Mouse (Mus musculus) adipocyte (in vitro differentiated cells): Measurements from ENCODE around the gene Kiss1.

Experiments used
- DNase-seq: peaks from one replicate; pipeline ENCODE4 v3.0.0-alpha.2; 2016; ENCODE audit warnings: low spot score

Gene Kiss1

DNA sequence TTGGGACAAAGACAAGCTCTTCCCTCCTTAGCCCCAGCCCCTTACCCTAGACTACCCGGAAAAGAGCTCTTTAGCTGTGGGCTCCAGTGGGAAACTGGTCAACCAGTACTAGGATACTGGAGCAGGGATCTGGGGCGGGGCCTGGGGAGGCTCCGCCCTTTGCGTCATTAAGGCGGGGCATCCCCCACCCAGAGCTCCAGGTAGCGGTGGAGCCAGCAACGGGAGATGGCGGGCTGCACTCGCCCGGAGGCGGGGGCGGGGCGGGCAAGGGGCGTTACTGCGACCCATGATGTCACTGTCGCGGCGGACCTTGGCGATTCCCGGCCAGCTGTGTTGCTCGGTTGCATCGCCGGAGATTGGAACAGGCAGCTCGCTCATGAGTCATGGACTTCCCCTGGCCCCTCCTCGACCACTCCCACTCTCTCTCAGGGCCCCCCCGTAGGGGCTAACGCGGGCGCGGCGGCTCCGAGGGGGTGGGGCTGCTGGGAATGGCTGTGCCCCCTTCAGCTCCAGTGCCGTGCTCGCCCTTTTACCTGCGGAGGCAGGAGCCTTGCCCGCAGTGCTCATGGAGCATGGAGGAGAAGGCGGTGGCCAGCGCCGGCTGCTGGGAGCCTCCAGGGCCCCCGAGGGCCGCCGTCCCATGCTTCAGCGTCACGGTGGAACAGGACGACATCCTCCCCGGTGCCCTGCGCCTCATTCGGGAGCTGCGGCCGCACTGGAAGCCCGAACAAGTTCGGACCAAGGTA is 41.8 kb downstream of the Kiss1 start, which contains the start of gene Etnk2:
Gene Etnk2 (plus strand): TSS at position 297 of the 746 bp plus-strand sequence.
- DNase-seq: no peak

DNA sequence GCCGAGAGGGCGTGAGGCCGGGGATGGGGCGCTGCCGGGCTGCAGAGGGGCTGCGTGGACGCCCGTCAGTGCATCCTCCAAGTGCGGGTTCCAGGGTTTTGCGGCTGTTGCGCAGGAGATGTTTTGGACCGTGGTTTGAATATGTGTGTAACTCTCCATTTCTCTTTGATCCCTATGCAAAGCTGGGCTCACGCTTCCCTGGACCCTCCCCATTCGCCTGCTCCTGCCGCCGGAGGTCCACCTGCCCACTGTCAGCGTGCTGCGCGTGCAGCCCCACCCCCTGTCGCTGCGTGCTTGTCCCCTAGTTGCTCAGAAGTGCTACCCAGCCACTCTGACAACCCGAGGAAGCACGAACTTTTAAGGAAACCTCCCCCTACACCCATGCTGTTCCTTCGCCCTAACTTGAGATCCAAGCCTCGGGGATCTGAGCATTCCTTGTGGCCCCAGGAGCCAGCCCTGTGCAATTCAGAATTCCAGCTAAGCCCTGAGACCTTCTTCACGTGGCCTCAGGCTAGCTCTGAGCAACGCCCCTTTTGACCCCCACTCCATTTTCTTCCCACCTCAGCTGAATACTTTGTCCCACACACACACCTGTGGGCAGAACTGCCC is 42.5 kb downstream of the Kiss1 start:
- DNase-seq: no peak

DNA sequence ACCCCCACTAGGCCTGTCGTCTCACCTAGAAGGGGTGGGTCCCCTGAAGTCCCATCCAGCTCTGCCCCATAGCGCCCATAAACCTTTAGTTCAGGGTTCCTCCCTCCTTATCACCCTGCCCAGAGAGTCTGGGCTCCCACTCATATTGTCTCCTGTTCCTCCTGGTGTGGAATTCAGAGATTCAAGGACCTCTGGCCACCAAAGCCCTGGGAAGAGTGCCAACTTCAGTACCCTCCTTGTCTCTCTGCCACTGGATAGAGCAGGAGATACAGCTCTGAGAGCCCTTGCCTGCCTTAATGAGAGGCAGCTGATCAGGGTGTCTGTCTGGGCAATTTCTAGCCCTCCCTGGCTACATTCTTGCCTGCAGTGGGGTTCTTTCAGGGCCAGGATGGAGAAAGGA is 43.2 kb downstream of the Kiss1 start:
- peak; percentile 18 for DNase-seq

DNA sequence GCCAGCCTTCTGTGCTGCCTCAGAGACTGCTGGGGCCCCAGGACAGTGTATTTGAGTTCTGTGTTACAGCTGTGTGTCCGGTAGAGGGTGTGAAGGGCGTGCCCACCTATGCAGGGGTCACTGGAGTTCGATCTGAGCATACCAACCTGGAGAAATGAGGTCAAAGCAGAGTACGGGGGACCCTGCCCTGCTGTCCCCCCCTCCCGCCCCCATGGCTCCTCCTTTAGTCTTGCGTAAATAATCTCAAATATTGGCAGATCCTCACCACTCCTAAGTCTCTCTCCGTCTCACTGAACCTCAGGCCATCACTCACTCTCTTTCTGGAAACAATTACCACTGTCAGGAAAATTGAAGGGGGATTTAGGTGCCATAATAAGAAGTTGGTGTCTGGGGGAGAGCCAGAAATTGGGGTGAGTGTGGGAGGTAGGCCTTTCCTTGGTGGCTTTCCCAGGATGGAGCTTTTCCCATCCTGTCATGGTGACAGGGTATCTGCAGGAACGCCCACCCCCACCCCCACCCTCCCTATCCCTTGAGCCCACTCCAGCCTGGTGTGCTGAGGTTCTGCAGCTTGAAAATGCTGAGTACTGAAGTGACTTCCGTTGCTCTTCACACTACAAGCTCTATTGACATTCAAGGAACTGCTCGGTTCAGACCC is 45.4 kb downstream of the Kiss1 start:
- DNase-seq: no peak

DNA sequence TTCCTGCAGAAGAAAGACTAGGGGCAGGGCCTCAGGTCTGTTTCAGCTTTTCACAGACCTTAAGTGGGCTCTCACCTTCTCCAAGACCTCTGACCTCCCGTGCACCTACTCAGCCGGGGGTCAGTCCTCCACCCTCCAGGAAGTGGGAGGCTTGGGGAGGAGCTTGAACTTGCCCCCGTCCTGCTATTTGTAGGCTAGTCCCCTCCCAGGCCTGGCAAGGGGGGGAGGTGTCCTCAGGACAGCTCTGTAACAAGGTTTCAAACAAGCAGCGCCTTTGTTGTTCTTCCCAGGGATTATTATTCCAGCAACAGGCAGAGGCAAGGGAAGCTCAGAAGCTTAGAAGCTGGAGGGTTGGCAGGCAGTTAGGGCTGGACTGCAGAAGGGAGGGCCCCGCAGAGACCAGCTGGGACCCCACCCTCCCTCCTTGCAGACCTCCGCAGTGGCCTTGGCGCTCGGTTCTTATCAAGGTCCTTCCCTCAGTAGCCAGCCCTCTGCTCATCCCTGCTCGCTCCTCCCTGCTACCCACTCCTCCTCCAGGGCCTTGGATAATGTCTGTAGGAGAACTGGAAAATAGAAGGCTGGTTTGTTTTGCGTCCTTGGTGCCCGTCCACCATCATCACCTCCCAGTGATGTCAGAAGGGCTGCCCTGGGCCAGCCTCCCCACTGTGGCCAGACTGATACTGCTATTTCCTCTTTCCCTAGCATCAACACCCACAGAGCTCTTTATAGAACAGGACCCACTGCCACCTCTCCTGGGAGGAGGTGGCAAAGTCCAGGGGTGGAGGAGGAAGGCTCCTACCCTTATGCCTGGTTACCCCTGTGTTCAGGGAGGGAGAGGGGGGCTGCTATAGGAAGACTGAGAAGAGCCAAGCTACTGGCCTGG is 46.2 kb downstream of the Kiss1 start:
- no peak for DNase-seq

DNA sequence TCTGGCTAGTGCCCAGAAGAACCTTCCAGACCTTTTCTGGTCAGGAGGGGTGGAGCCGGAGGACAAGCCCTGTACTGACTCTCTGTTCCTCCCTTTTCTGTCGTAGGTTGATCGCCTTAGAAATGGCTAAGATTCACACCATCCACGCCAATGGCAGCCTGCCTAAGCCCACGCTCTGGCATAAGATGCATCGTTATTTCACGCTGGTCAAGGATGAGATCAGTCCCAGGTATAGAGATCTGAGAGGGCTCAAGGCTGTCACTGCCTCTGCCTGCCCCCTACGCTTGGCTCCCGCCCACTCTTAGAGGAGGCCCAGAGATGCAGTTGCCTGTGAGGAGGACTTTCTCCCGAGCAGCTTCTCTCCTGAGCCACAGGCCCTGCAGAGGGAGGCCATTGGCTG is 47.0 kb downstream of the Kiss1 start:
- DNase-seq: no peak

DNA sequence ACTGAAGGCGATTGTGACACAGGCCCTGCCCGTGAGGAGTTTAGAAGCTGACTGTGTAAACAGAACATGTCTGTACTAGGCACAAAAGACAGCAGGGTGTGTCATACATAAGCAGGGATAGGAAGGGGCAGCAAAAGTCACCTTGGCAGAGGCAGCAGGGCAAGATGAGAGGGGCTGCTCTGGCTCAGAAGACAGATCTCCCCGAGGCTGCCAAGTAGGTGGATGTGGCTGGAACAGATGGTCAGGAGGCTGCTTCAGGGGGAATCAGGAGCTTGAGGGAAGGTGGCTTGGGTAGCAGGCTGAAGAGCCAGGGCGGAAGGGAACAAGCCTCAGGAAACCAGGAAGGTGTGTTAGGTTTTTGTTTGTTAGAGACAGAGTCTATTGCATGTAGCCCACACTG is 48.7 kb downstream of the Kiss1 start:
- no peak for DNase-seq

DNA sequence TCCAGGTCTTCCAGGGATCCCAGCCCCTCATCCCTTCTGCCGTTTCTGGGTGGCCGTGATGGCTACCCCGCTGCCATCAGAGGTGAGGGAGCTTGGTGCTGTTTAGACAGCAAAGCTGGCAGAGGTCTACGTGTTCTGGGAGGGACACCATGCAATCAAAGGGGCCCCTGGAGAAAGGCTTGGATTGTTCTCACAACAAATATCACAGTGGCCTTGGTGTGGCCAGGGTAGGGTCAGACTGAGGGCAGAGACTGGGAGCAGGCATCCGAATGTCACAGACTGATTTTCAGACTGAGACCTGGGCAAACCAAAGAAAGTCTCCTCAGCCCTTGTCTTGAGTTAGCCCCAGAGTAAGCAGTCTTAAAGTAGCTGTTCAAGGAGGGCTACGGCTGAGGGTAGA is 49.8 kb downstream of the Kiss1 start:
- no peak for DNase-seq

DNA sequence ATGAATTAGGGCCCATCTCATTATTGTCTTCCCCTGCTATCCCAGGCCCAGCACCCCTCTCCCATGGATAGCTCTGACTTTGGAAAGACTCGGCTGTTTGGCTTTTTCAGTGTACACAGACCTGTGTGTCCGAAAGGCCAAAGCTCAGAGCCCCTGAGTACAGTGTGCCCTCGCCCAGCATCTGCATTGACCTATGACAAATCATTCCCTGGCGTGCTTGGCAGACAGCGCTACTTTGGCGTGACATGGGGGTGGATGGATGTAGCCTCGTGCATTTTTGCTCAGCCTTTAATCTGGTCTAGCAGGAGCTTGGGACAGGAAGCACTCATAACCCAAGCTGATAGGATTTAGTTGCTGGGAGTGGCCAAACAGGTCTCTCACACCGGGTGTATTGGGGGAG is 50.4 kb downstream of the Kiss1 start:
- no peak for DNase-seq

DNA sequence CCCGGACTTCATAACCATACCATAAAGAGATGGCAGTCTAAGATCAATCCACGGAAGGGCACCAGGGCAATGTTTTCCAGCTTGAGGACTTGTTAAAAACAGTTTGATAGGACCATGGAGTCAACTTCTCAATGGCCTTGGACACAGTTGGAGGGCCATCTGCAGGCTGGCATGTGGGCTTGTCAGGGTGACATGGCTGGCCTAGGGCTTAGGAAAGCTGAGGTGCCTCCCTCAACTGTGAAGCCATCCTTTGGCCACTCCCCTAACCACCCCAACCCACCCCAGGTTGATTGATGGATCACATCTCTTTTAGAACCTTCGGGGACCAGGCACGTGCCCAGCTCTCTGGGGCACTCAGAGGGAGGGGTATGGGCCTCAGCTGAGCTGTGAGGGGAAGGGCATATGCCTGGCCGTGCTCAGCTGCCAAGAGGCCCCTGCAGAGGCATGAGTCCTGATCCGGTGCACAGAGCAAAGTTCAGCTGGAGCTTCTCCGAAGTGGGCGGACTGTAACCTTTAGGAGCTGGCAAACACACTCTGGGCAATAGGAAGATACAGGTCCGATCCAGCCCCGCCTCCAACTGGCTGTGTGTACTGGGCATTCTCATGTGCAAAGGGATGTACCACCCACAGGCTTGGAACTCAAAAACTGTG is 54.1 kb downstream of the Kiss1 start:
- DNase-seq: peak; percentile 45

DNA sequence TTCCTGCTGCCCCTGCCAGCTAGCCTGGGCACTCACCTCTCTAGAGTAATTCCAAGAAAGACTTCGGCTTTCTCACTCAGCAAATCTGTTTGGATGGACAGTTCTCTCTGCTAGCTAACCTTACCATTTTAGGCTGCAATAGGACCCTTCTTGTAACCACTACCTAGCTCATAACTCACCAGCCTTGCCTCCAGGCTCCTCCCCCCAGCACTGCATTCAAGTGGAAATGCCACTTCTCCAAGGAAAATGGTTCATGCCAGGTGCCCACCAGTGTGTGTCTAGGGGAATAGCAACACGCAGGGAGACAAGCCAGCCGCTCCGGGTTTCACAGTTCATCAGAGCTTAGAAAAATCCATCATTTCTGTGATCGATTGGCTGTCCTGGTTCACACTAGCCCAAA is 55.9 kb downstream of the Kiss1 start:
- DNase-seq: no peak
